Mouse (Mus musculus) embryonic facial prominence, embryonic 11.5 days (tissue): ENCODE data around the gene Dok5. TPM values are rescaled to one million over a fixed set of nuclear protein-coding genes. Genes with fewer than 3 reads are reported as not detected.

Source experiments
- ATAC-seq: fragments of 200-750 bp; cut with Nextera tagmentation; replicated peaks from 2 replicates; pipeline ENCODE4 v1.8.0; 2017; ENCODE audit warnings: low read depth; ENCODE audit not compliant: insufficient number of reproducible peaks, low FRiP score, low TSS enrichment
- DNase-seq: peaks from one replicate; pipeline ENCODE4 v3.0.0-alpha.2; 2015; ENCODE audit warnings: low spot score
- H3K27ac ChIP-seq: fragments of 300-500 bp; sonication (generic); replicated peaks from 2 replicates; pipeline ENCODE4 v1.5.1; 2014; ENCODE audit warnings: mild to moderate bottlenecking, low read depth, low read length, control low read depth
- H3K27me3 ChIP-seq: fragments of 300-500 bp; sonication (generic); 2 replicates; pipeline ENCODE4 v1.6.1; 2014; ENCODE audit warnings: mild to moderate bottlenecking, low read length, moderate library complexity, mixed read lengths; ENCODE audit not compliant: control insufficient read depth, insufficient read depth
- H3K36me3 ChIP-seq: fragments of 300-500 bp; sonication (generic); replicated peaks from 2 replicates; pipeline ENCODE4 v1.6.1; 2014; ENCODE audit warnings: low read depth, mild to moderate bottlenecking, low read length, moderate library complexity, mixed read lengths; ENCODE audit not compliant: control insufficient read depth, insufficient read depth
- H3K4me1 ChIP-seq: fragments of 300-500 bp; sonication (generic); 2 replicates; pipeline ENCODE4 v1.6.1; 2014; ENCODE audit warnings: low read length, mixed read lengths; ENCODE audit not compliant: control insufficient read depth, insufficient read depth
- H3K4me2 ChIP-seq: fragments of 300-500 bp; sonication (generic); 2 replicates; pipeline ENCODE4 v1.6.1; 2014; ENCODE audit warnings: low read depth, mild to moderate bottlenecking, control low read depth, low read length, moderate library complexity
- H3K4me3 ChIP-seq: fragments of 300-500 bp; sonication (generic); 2 replicates; pipeline ENCODE4 v1.5.1; 2014; ENCODE audit warnings: low read depth, low read length, control low read depth
- H3K9ac ChIP-seq: fragments of 300-500 bp; sonication (generic); replicated peaks from 2 replicates; pipeline ENCODE4 v1.6.1; 2014; ENCODE audit warnings: mild to moderate bottlenecking, control low read depth, low read length
- H3K9me3 ChIP-seq: fragments of 300-500 bp; sonication (generic); replicated peaks from 2 replicates; pipeline ENCODE4 v1.6.1; 2016; ENCODE audit warnings: mild to moderate bottlenecking, low read length, inconsistent platforms, mixed read lengths; ENCODE audit not compliant: control insufficient read depth
- WGBS: fragments of 180-500 bp; shearing (Covaris S2); extraction: QIAGEN DNeasy Blood & Tissue Kit; methylation state at CpG from one replicate; pipeline ENCODE4 v1.1.7; 2014; 5-methylcytosine and 5-hydroxymethylcytosine counted together
- polyA plus RNA-seq: library from polyadenylated mRNA; unstranded; fragments of >200 nt; fragmentation: Nextera tagmentation; extraction: Ambion mirVana; gene quantifications from 2 replicates; pipeline ENCODE4 v1.2.1, GENCODE M21; 2014

Gene Dok5
- polyA plus RNA-seq, 1 experiment from 2014 or later: 10.1 TPM

- 83% methylated on average over 6 of the region's 6 CpGs for WGBS
- Histone ChIP-seq H3K4me3 (no peak overlapping the region), H3K9ac (no peak overlapping the region), H3K9me3 (no peaks in the 10 kb centered on the region), H3K4me1 (no peaks in the 10 kb centered on the region; the same call in 1 of the 2 replicates), H3K27ac (no peak overlapping the region), H3K27me3 (no peaks in the 10 kb centered on the region), H3K4me2 (no peak overlapping the region), H3K36me3 (no peaks in the 10 kb centered on the region)
- no peak for DNase-seq
- no peak for ATAC-seq
Observed at GRCm38 (mm10) chr2:170777572-170777971, 46.0 kb downstream of the Dok5 start.

DNA sequence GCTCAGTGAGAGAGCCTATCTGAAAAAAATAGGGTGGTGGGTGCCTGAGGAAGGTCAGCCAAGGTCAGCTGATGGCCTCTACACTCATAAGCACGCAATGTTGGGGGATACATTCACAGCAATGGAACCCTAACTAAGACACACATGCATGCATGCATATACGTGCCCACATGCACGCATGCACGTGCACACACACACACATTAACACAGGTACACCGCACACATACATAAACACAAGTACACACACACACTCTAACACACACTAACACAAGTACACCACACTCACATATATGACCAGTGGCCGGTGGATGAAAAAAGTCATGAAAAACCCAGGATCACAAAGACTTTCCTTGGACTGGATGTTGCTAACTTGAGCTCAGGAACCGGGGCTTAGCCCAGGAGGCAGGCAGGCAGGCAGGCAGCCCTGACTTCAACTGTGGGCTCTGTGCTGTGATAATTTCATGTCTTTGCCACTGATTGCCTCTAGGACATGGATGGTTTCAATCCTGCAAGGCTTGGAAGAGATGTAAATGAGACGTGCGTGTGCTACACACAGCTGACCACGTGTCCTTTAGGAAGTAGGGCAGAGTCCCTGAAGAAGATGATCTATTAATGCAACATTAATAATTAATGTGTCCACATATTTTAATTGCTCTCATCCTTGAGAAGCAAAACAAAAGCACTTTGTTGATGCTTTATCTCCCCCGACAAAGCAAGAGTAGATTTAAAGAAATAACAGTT lies 48.6 kb downstream of the Dok5 start:
- no peak overlapping the region for H3K9ac ChIP-seq
- no peaks in the 10 kb centered on the region for H3K36me3 ChIP-seq
- no peak overlapping the region for H3K4me3 ChIP-seq
- H3K4me2 ChIP-seq: no peak overlapping the region
- no peak overlapping the region for H3K27ac ChIP-seq
- 89% methylated on average over 11 of the region's 11 CpGs for WGBS
- DNase-seq (no peak), ATAC-seq (no peak)
- H3K4me1 ChIP-seq: no peaks in the 10 kb centered on the region
- no peaks in the 10 kb centered on the region for H3K27me3 ChIP-seq
- H3K9me3 ChIP-seq: no peaks in the 10 kb centered on the region

GRCm38 (mm10) chr2:170788101-170788500 lies 56.5 kb downstream of the Dok5 start:
- Histone ChIP-seq H3K4me1 (no peaks in the 10 kb centered on the region), H3K36me3 (no peaks in the 10 kb centered on the region), H3K4me3 (no peak overlapping the region), H3K9me3 (no peaks in the 10 kb centered on the region), H3K4me2 (no peak overlapping the region), H3K27me3 (no peaks in the 10 kb centered on the region), H3K27ac (no peak overlapping the region), H3K9ac (no peak overlapping the region)
- DNase-seq (no peak), ATAC-seq (no peak)
- 91% methylated on average over 10 of the region's 10 CpGs for WGBS

DNA sequence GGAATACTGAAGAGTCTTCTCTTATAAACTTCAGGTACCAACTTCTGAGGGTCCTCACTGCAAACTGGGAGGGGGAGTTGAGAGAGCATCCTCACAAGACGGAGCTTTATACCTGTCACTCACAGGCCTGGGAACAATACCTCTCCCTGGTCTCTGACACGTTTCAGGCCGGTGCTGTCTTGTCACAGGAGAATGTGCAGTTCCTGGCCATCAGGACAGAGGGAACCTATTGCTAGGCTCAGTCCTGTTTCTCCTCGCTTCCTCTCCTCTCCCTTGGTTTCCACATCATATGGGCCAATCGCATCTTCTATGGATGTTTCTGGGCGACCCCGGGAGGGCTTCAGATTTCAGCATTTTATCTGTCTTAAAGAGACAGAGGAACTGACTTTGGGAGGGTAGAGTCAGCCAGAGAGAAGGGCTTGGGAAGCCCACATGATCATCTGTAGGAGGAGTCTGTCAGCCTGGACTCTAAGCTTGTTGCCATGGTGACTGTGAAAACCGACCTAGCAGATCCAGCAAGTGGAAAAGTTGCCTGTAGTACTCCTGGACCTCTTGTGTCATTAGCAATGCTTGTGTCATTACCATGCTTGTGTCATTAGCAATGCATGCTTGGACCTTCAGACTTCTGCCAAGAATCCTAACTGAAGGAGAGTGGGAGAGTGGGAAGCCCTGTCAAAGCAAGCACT lies 59.9 kb downstream of the Dok5 start:
- 30% methylated on average over 8 of the region's 8 CpGs for WGBS
- H3K9me3 ChIP-seq: no peaks in the 10 kb centered on the region
- no peak overlapping the region for H3K9ac ChIP-seq
- no peak overlapping the region for H3K4me3 ChIP-seq
- H3K27ac ChIP-seq: no peak overlapping the region
- no peaks in the 10 kb centered on the region for H3K4me1 ChIP-seq
- no peak; the same call in 1 of the 2 replicates for ATAC-seq
- H3K36me3 ChIP-seq: no peaks in the 10 kb centered on the region
- DNase-seq: peak; percentile 53
- no peak overlapping the region for H3K4me2 ChIP-seq
- no peaks in the 10 kb centered on the region for H3K27me3 ChIP-seq

GRCm38 (mm10) chr2:170795242-170795641 lies 63.6 kb downstream of the Dok5 start:
- WGBS: 82% methylated on average over 3 of the region's 3 CpGs
- Histone ChIP-seq H3K36me3 (no peaks in the 10 kb centered on the region), H3K9me3 (no peaks in the 10 kb centered on the region), H3K27me3 (no peaks in the 10 kb centered on the region), H3K4me2 (no peak overlapping the region), H3K9ac (no peak overlapping the region), H3K4me3 (no peak overlapping the region), H3K27ac (no peak overlapping the region), H3K4me1 (no peaks in the 10 kb centered on the region)
- DNase-seq (no peak), ATAC-seq (no peak)

GRCm38 (mm10) chr2:170802984-170803383 lies 71.4 kb downstream of the Dok5 start:
- H3K27me3 ChIP-seq: no peaks in the 10 kb centered on the region
- no peaks in the 10 kb centered on the region for H3K36me3 ChIP-seq
- no peak overlapping the region for H3K27ac ChIP-seq
- H3K9ac ChIP-seq: no peak overlapping the region
- 72% methylated on average over 6 of the region's 6 CpGs for WGBS
- H3K9me3 ChIP-seq: no peaks in the 10 kb centered on the region
- H3K4me2 ChIP-seq: no peak overlapping the region
- no peak overlapping the region for H3K4me3 ChIP-seq
- ATAC-seq (no peak), DNase-seq (no peak)
- no peaks in the 10 kb centered on the region for H3K4me1 ChIP-seq

GRCm38 (mm10) chr2:170807555-170808258 lies 76.1 kb downstream of the Dok5 start:
- Histone ChIP-seq H3K9me3 (no peaks in the 10 kb centered on the region), H3K4me1 (no peaks in the 10 kb centered on the region), H3K4me3 (no peak overlapping the region), H3K27me3 (no peaks in the 10 kb centered on the region), H3K4me2 (no peak overlapping the region), H3K36me3 (no peaks in the 10 kb centered on the region), H3K9ac (no peak overlapping the region; the same call in 1 of the 2 replicates), H3K27ac (no peak overlapping the region)
- ATAC-seq: 0 out of 2 replicates have a peak, but pooled peaks have one; percentile 48
- peak; percentile 39 for DNase-seq
- WGBS: 57% methylated on average over 12 of the region's 12 CpGs
